In genomic region chr5:35739536-35740278, GRCm38 (mm10) we compare ENCODE assay signal across 9 mouse cellular contexts. TPM values are rescaled to one million over a fixed set of nuclear protein-coding genes. Genes with fewer than 3 reads are reported as not detected.
A peak's percentile ranks its signal among the peaks of the same experiment; 100 is the strongest.
DNase-seq lines count a peak whose midpoint lies in the region; ATAC-seq and TF ChIP-seq lines count a peak whose summit lies in the region.
"Had no signal": no experiment of that assay in that cellular context is flagged by ENCODE, and none has a peak within 500 bp of the region (broad histone marks: within the 10 kb centered on the region; RNA-seq: fewer than 3 reads in every experiment).

TSS of gene Sh3tc1 (minus strand) at chr5:35739987.

- 23% methylated on average over 10 of the region's 10 CpGs for WGBS in liver, embryonic 12.5 days (ENCODE audit: insufficient replicate concordance)
- 38% methylated on average over 10 of the region's 10 CpGs for WGBS in liver, postnatal 0 days (ENCODE audit: insufficient replicate concordance)
- 18% methylated on average over 10 of the region's 10 CpGs for WGBS in heart, embryonic 12.5 days

- peaks cover 15% of the 10 kb centered on the region for H3K4me1 ChIP-seq in liver, embryonic 12.5 days
- H3K4me1 ChIP-seq in liver, postnatal 0 days (ENCODE audit: insufficient read depth): peaks cover 19% of the 10 kb centered on the region
- H3K4me1 ChIP-seq in heart, embryonic 12.5 days (replicated peaks): peaks cover 52% of the 10 kb centered on the region

- DNase-seq in liver, postnatal 0 days: no peak
- peak; percentile 83 for DNase-seq in kidney, postnatal 14 days
- DNase-seq in testis, postnatal 10 days (ENCODE audit: low spot score): peak; percentile 63
- no peak for DNase-seq in retina, embryonic 14.5 days (ENCODE audit: low spot score)
- no peak for DNase-seq in B cell, adult 2 months
- DNase-seq in spleen, adult 12 weeks (ENCODE audit: low spot score): no peak
- DNase-seq: left cerebral cortex, postnatal 4 days had no signal

- no peak for TF ChIP-seq EP300 in liver, postnatal 0 days (IDR thresholded peaks at IDR 0.05; ENCODE audit: low read depth)

- no peak within 1 kb of the TSS for H3K4me2 ChIP-seq in liver, embryonic 12.5 days
- no peak within 1 kb of the TSS for H3K4me2 ChIP-seq in liver, postnatal 0 days (ENCODE audit: low read depth, low read length)
- H3K4me2 ChIP-seq in heart, embryonic 12.5 days: peak within 1 kb of the TSS; percentile 37

- no peaks in the 10 kb centered on the region for H3K36me3 ChIP-seq in liver, embryonic 12.5 days
- H3K36me3 ChIP-seq in liver, postnatal 0 days (replicated peaks; ENCODE audit: insufficient read depth, low read length): no peaks in the 10 kb centered on the region
- H3K36me3 ChIP-seq in heart, embryonic 12.5 days: no peaks in the 10 kb centered on the region

- 0 out of 2 replicates have a peak, but pooled peaks have one; percentile 35 for ATAC-seq in liver, embryonic 12.5 days
- no peak for ATAC-seq in liver, postnatal 0 days
- peak; percentile 27; the same call in 1 of the 2 replicates for ATAC-seq in heart, embryonic 12.5 days (ENCODE audit: insufficient number of reproducible peaks, low FRiP score)

- no peaks in the 10 kb centered on the region for H3K9me3 ChIP-seq in liver, embryonic 12.5 days (replicated peaks)
- no peaks in the 10 kb centered on the region for H3K9me3 ChIP-seq in liver, postnatal 0 days (ENCODE audit: low read length)
- H3K9me3 ChIP-seq in heart, embryonic 12.5 days (replicated peaks): no peaks in the 10 kb centered on the region

- H3K9ac ChIP-seq in liver, embryonic 12.5 days: no peak within 1 kb of the TSS
- H3K9ac ChIP-seq in liver, postnatal 0 days (replicated peaks): no peak within 1 kb of the TSS
- peak within 1 kb of the TSS; percentile 9; the same call in 1 of the 2 replicates for H3K9ac ChIP-seq in heart, embryonic 12.5 days

- H3K4me3 ChIP-seq in liver, embryonic 12.5 days: no peak within 1 kb of the TSS
- no peak within 1 kb of the TSS for H3K4me3 ChIP-seq in liver, postnatal 0 days (ENCODE audit: low read depth, low read length)
- H3K4me3 ChIP-seq in heart, embryonic 12.5 days: no peak within 1 kb of the TSS

- no peak for TF ChIP-seq CTCF in liver, postnatal 0 days (IDR thresholded peaks at IDR 0.05; ENCODE audit: low read depth)

- H3K27ac ChIP-seq in liver, embryonic 12.5 days: no peak within 1 kb of the TSS
- no peak within 1 kb of the TSS for H3K27ac ChIP-seq in liver, postnatal 0 days (ENCODE audit: low read depth)
- no peak within 1 kb of the TSS for H3K27ac ChIP-seq in heart, embryonic 12.5 days (ENCODE audit: poor library complexity, severe bottlenecking)

- H3K27me3 ChIP-seq in liver, embryonic 12.5 days (replicated peaks): peaks cover 34% of the 10 kb centered on the region
- H3K27me3 ChIP-seq in liver, postnatal 0 days (ENCODE audit: insufficient read depth, low read length): 0 out of 2 replicates have a peak, but pooled peaks cover 6% of the 10 kb centered on the region
- peaks cover 11% of the 10 kb centered on the region for H3K27me3 ChIP-seq in heart, embryonic 12.5 days (replicated peaks)

RNA-seq across cellular contexts. Expression of gene Sh3tc1, which starts in this region (rescaled TPM):
- 3.3 and 3.8 TPM in 2 replicates for polyA plus RNA-seq in liver, embryonic 12.5 days (2016; fragmentation: Nextera tagmentation; extraction: Ambion mirVana)
- polyA plus RNA-seq in liver, postnatal 0 days (2015; fragmentation: Nextera tagmentation; extraction: Ambion mirVana): 3.4 and 3.5 TPM in 2 replicates
- polyA plus RNA-seq in heart, embryonic 12.5 days (2016; fragmentation: Nextera tagmentation; extraction: Ambion mirVana): 10.0 and 10.4 TPM in 2 replicates

Comparison
In these comparisons a context has a peak if more than half of its experiments do, and no peak if none do; other contexts are left out.
1. DNase-seq: peak in kidney, postnatal 14 days (single experiment) and testis, postnatal 10 days (single experiment); none in liver, postnatal 0 days (single experiment), retina, embryonic 14.5 days (single experiment), B cell, adult 2 months (0 of 2) and spleen, adult 12 weeks (single experiment).